ENCODE assay signal across 8 mouse cellular contexts in genomic region chr7:30558656-30559442, GRCm38 (mm10). TPM values are rescaled to one million over a fixed set of nuclear protein-coding genes. Genes with fewer than 3 reads are reported as not detected.
DNase-seq lines count a peak whose midpoint lies in the region; ATAC-seq and TF ChIP-seq lines count a peak whose summit lies in the region.

No protein-coding gene starts in this region.

- no peak for ATAC-seq in neural tube, embryonic 11.5 days (ENCODE audit: insufficient read depth, low FRiP score, low TSS enrichment)
- ATAC-seq in intestine, postnatal 0 days = peak; percentile 17
- 0 out of 2 replicates have a peak, but pooled peaks have one; percentile 2 for ATAC-seq in neural tube, embryonic 13.5 days (ENCODE audit: low read depth)

- H3K4me2 ChIP-seq in neural tube, embryonic 11.5 days (ENCODE audit: low read depth) = peak overlapping the region; percentile 90
- peak overlapping the region; percentile 78 for H3K4me2 ChIP-seq in intestine, postnatal 0 days (replicated peaks; ENCODE audit: low read depth)
- peak overlapping the region; percentile 99 for H3K4me2 ChIP-seq in neural tube, embryonic 13.5 days

- no peak overlapping the region for H3K27ac ChIP-seq in neural tube, embryonic 11.5 days (ENCODE audit: low read depth, low read length)
- 0 out of 2 replicates have a peak overlapping the region, but pooled peaks have one; percentile 17 for H3K27ac ChIP-seq in embryonic fibroblast, embryonic 13.5 days (ENCODE audit: insufficient read depth, low read length)
- peak overlapping the region; percentile 65 for H3K27ac ChIP-seq in intestine, postnatal 0 days (ENCODE audit: low read depth, low read length)
- H3K27ac ChIP-seq in neural tube, embryonic 13.5 days (replicated peaks) = peak overlapping the region; percentile 62

- no peaks in the 10 kb centered on the region for H3K27me3 ChIP-seq in neural tube, embryonic 11.5 days (ENCODE audit: control insufficient read depth, insufficient read depth, low read length)
- H3K27me3 ChIP-seq in intestine, postnatal 0 days (replicated peaks; ENCODE audit: control insufficient read depth, insufficient read depth, low read length) = no peaks in the 10 kb centered on the region
- H3K27me3 ChIP-seq in neural tube, embryonic 13.5 days = peaks cover 9% of the 10 kb centered on the region; the same call in 1 of the 2 replicates

- peak overlapping the region; percentile 49 for H3K4me3 ChIP-seq in neural tube, embryonic 11.5 days (ENCODE audit: low read depth, low read length)
- peak overlapping the region; percentile 68 for H3K4me3 ChIP-seq in embryonic fibroblast, embryonic 13.5 days (ENCODE audit: insufficient read depth, low read length)
- H3K4me3 ChIP-seq in intestine, postnatal 0 days (ENCODE audit: low read depth, low read length) = peak overlapping the region; percentile 57
- peak overlapping the region; percentile 67 for H3K4me3 ChIP-seq in neural tube, embryonic 13.5 days

- H3K4me1 ChIP-seq in neural tube, embryonic 11.5 days (ENCODE audit: control insufficient read depth, insufficient read depth, low read length) = peaks cover 9% of the 10 kb centered on the region
- peaks cover 3% of the 10 kb centered on the region; the same call in 1 of the 2 replicates for H3K4me1 ChIP-seq in embryonic fibroblast, embryonic 13.5 days (ENCODE audit: control insufficient read depth, insufficient read depth, low read length)
- H3K4me1 ChIP-seq in intestine, postnatal 0 days (replicated peaks; ENCODE audit: control insufficient read depth, insufficient read depth, low read length) = peaks cover 4% of the 10 kb centered on the region; the same call in 1 of the 2 replicates
- H3K4me1 ChIP-seq in neural tube, embryonic 13.5 days (replicated peaks) = peaks cover 34% of the 10 kb centered on the region

- WGBS in neural tube, embryonic 11.5 days = 19% methylated on average over 12 of the region's 12 CpGs
- WGBS in intestine, postnatal 0 days = 13% methylated on average over 12 of the region's 12 CpGs
- 13% methylated on average over 12 of the region's 12 CpGs for WGBS in neural tube, embryonic 13.5 days

- no peaks in the 10 kb centered on the region for H3K9me3 ChIP-seq in neural tube, embryonic 11.5 days (ENCODE audit: control insufficient read depth, low read length)
- H3K9me3 ChIP-seq in intestine, postnatal 0 days (ENCODE audit: control insufficient read depth) = no peaks in the 10 kb centered on the region
- H3K9me3 ChIP-seq in neural tube, embryonic 13.5 days = no peaks in the 10 kb centered on the region

- TF ChIP-seq POLR2A in embryonic fibroblast, embryonic 13.5 days (IDR thresholded peaks at IDR 0.05; ENCODE audit: low read depth, low read length) = no peak; the same call in 1 of the 2 replicates

- no peak for DNase-seq in neural tube, embryonic 11.5 days (ENCODE audit: low spot score)
- no peak for DNase-seq in neural tube, embryonic 10.5 days (ENCODE audit: extremely low spot score, low spot score)
- no peak for DNase-seq in layer of hippocampus, adult 9-10 months (ENCODE audit: low spot score)
- no peak for DNase-seq in frontal cortex, postnatal 36 days (ENCODE audit: low spot score in 2 of 2)
- no peak for DNase-seq in frontal cortex, postnatal 25 days (ENCODE audit: low spot score in 2 of 2)

- H3K9ac ChIP-seq in neural tube, embryonic 11.5 days (ENCODE audit: low read length) = peak overlapping the region; percentile 52
- H3K9ac ChIP-seq in intestine, postnatal 0 days (ENCODE audit: low read depth, low read length) = peak overlapping the region; percentile 48
- H3K9ac ChIP-seq in neural tube, embryonic 13.5 days = peak overlapping the region; percentile 88

- TF ChIP-seq CTCF in embryonic fibroblast, embryonic 13.5 days (IDR thresholded peaks at IDR 0.05; ENCODE audit: borderline replicate concordance, insufficient read depth, low read length) = no peak
- TF ChIP-seq CTCF in intestine, postnatal 0 days (IDR thresholded peaks at IDR 0.05; ENCODE audit: low read depth) = no peak

- peaks cover 16% of the 10 kb centered on the region for H3K36me3 ChIP-seq in neural tube, embryonic 11.5 days (ENCODE audit: control insufficient read depth, insufficient read depth, low read length)
- peaks cover 31% of the 10 kb centered on the region for H3K36me3 ChIP-seq in intestine, postnatal 0 days (ENCODE audit: control insufficient read depth, insufficient read depth)
- H3K36me3 ChIP-seq in neural tube, embryonic 13.5 days = peaks cover 39% of the 10 kb centered on the region

RNA-seq across cellular contexts. Expression of gene Lin37, which starts 0.8 kb away (rescaled TPM):
- polyA plus RNA-seq in neural tube, embryonic 11.5 days (2014; fragmentation: Nextera tagmentation; extraction: Ambion mirVana) = 46.2 and 47.0 TPM in 2 replicates
- polyA plus RNA-seq in embryonic fibroblast, embryonic 13.5 days (2011; ENCODE audit: insufficient read length, low read depth, missing spikeins) = 30.6 and 38.5 TPM in 2 replicates
- polyA plus RNA-seq in intestine, postnatal 0 days (2015; fragmentation: Nextera tagmentation; extraction: Ambion mirVana) = 31.4 and 33.9 TPM in 2 replicates
- polyA plus RNA-seq in neural tube, embryonic 13.5 days (2015; fragmentation: Nextera tagmentation; extraction: Ambion mirVana) = 60.9 and 62.9 TPM in 2 replicates

RNA-seq across cellular contexts. Expression of gene U2af1l4, which starts 4.3 kb away (rescaled TPM):
- 90.6 and 95.5 TPM in 2 replicates for polyA plus RNA-seq in neural tube, embryonic 11.5 days (2014; fragmentation: Nextera tagmentation; extraction: Ambion mirVana)
- 49.1 and 79.1 TPM in 2 replicates for polyA plus RNA-seq in embryonic fibroblast, embryonic 13.5 days (2011; ENCODE audit: insufficient read length, low read depth, missing spikeins)
- polyA plus RNA-seq in intestine, postnatal 0 days (2015; fragmentation: Nextera tagmentation; extraction: Ambion mirVana) = 65.9 and 68.6 TPM in 2 replicates
- polyA plus RNA-seq in neural tube, embryonic 13.5 days (2015; fragmentation: Nextera tagmentation; extraction: Ambion mirVana) = 92.6 and 113 TPM in 2 replicates

RNA-seq across cellular contexts. Expression of gene Gm49396, which starts 4.3 kb away (rescaled TPM):
- 7.3 and 7.6 TPM in 2 replicates for polyA plus RNA-seq in neural tube, embryonic 11.5 days (2014; fragmentation: Nextera tagmentation; extraction: Ambion mirVana)
- polyA plus RNA-seq in embryonic fibroblast, embryonic 13.5 days (2011; ENCODE audit: insufficient read length, low read depth, missing spikeins) = 1.4 and 3.1 TPM in 2 replicates
- 0.83 and 1.2 TPM in 2 replicates for polyA plus RNA-seq in intestine, postnatal 0 days (2015; fragmentation: Nextera tagmentation; extraction: Ambion mirVana)
- 14.5 and 15.1 TPM in 2 replicates for polyA plus RNA-seq in neural tube, embryonic 13.5 days (2015; fragmentation: Nextera tagmentation; extraction: Ambion mirVana)

RNA-seq across cellular contexts. Expression of gene Psenen, which starts 4.6 kb away (rescaled TPM):
- polyA plus RNA-seq in neural tube, embryonic 11.5 days (2014; fragmentation: Nextera tagmentation; extraction: Ambion mirVana) = 97.8 and 106 TPM in 2 replicates
- polyA plus RNA-seq in embryonic fibroblast, embryonic 13.5 days (2011; ENCODE audit: insufficient read length, low read depth, missing spikeins) = 130 and 134 TPM in 2 replicates
- polyA plus RNA-seq in intestine, postnatal 0 days (2015; fragmentation: Nextera tagmentation; extraction: Ambion mirVana) = 247 and 259 TPM in 2 replicates
- 126 and 147 TPM in 2 replicates for polyA plus RNA-seq in neural tube, embryonic 13.5 days (2015; fragmentation: Nextera tagmentation; extraction: Ambion mirVana)

RNA-seq across cellular contexts. Expression of gene Igflr1, which starts 6.4 kb away (rescaled TPM):
- 1.3 and 3.6 TPM in 2 replicates for polyA plus RNA-seq in neural tube, embryonic 11.5 days (2014; fragmentation: Nextera tagmentation; extraction: Ambion mirVana)
- not detected in 2 replicates for polyA plus RNA-seq in embryonic fibroblast, embryonic 13.5 days (2011; ENCODE audit: insufficient read length, low read depth, missing spikeins)
- 0.73 and 1.2 TPM in 2 replicates for polyA plus RNA-seq in intestine, postnatal 0 days (2015; fragmentation: Nextera tagmentation; extraction: Ambion mirVana)
- 4.8 and 6.0 TPM in 2 replicates for polyA plus RNA-seq in neural tube, embryonic 13.5 days (2015; fragmentation: Nextera tagmentation; extraction: Ambion mirVana)
